Mouse (Mus musculus) cerebellum, adult 11-12 months (tissue): ENCODE results near the gene Wwtr1.

Experiments used
- DNase-seq: peaks from one replicate; pipeline ENCODE4 v3.0.0; 2022

Wwtr1 gene

DNA sequence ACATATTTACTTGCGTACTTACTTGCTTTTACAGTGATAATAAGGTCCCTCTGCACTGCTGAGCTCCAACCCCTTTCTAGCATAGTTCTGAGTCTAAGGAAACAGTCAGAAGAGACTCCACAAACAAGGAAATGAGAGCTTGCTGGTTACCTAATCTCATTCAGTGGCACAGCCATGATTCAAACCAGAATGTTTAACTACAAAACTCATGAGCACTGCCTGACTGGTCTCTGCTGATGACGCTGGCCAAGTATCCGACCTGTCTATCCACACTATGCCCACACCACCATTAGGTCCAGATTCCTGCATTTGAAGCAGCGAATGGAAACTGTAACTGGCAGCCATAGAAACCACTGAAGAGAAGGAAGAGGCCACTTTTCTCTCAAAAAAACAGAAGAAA lies 18.3 kb downstream of the Wwtr1 start:
- no peak for DNase-seq

DNA sequence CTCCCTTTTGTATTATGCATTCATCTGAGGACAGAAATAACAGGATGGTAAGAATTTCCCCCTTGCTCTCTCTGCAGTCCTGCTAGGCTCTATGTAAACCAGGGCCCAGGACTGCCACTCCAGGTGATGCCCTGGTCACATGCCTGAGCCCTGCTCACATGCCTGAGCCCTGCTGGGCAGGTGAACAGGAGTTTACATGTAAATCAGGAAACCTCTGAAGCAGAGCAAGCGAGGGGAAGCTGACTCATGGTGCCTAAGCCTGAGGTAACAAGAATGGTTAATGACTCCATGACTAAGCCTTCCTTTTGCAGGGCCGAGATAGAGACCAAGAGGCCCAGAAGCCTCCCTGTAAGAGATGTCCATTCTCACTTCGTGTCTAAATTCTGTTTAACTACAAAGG lies 20.1 kb downstream of the Wwtr1 start:
- DNase-seq: no peak

DNA sequence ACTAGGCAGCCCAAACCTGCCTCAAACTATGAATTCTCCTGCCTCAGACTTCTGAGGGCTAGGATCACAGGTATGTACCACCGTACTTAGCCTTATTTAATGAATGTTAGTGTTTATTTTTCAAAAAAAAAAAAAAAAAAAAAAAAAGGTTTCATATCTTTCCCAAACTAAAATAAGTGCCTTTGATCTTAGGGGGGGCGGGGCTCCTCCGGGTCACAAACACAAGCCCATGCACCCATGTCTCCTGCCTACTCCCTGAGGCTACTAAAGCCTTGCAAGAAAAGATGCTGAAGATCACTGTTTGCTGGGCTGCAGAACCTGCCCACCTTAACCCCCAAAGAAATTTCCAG lies 20.8 kb downstream of the Wwtr1 start:
- no peak for DNase-seq

DNA sequence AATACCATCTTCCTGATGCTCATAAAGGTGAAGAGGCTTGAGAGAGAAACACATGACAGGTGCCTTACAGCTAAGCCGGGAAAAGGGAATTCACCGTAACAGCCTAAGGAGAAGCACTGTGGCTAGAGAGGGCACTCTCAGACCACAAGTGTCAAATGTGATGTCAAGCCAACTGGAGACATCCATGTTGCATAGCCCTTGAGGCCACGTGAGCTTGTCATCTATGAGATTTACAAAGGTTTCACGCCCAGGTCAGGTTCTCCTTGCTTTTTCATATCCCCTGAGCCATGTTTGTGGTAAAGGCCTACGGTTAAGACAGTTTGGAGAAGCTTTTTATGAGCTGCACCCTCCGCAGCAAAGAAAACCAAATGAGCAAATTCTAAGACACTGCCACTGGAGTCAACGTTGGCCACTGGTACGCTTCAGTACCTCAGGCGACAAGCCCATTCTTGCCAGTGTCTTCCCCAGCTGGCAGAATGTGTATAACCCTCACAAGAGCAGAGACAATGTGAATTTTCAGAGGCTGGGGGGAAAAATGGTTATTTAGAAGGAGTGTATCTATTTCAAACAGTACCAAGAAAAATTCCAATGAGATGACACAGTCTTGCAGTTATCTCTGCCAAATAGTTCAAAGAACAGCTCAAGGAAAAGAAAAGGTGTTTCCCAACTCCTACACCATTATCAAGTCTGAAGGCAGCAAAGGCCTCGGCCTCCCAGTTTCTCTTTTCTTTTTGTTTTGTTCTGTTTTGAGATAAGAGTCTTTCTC lies 21.4 kb downstream of the Wwtr1 start:
- DNase-seq: no peak

DNA sequence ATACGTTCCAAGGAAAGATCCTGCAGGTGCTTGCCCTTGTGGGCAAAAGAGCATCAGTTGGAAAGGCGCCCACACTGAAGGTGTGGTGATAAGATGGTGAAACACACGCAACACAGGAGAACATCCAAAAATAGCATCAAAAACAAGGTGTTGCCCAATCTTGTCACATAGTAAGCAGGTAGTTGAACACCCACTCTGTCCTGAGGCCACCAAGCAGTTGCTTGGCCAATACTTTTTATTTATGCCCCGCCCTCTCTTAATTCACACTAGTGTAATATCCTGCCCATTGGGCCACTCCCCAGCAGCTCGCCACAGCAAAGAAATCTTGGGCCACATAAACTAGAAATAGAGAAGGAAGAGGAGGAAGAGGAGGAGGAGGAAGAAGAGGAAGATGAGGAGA lies 22.6 kb downstream of the Wwtr1 start:
- DNase-seq: no peak

DNA sequence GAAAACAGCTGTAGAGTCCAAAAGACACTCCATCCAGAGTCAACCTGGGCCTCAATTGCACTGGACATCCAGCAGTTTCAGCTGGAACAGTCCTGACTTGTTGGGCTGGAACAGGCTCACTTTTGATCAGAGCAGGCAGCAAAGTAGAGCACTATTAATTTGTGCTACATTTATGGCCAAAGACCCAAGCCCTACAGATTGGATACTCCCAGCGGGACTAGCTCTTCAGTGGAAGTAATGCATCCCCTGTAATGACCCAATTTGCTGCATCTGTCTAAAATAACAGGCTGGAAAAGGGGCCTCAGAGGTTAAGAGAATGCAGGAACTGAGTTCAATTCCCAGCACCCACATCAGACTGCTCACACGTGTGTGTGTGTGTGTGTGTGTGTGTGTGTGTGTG lies 24.5 kb downstream of the Wwtr1 start:
- DNase-seq: no peak

DNA sequence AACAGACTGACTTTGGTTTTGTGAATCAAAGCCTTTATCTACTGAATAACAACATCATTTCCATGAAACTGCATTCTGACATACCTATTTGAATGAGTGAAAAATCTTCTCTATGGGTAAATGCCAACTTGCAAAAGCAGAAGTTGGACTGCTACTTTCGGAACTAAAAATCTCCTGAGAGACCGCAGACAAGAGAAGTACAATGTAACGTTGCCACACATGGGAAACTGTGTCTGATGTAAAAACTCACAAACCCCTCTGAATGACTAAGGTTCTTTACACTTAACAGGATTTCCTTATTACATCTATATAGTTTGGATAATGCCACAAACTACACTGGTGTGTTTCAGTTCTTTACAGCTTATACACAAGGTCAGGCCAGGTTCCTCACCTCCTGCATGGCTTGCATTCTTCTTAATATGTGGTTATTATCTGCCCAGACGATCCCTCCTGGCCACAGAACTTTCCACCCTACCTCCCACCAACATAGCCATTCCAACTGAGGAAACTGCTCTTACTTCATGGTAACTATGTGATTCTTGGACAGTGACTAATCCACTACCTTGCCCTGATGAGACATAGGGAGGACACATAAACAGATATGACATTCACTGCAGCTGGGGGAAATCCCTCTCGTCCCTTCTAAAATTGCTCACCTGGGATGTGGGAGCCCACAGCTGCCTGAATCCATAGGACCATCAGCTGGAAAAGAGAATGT lies 25.1 kb downstream of the Wwtr1 start:
- no peak for DNase-seq

DNA sequence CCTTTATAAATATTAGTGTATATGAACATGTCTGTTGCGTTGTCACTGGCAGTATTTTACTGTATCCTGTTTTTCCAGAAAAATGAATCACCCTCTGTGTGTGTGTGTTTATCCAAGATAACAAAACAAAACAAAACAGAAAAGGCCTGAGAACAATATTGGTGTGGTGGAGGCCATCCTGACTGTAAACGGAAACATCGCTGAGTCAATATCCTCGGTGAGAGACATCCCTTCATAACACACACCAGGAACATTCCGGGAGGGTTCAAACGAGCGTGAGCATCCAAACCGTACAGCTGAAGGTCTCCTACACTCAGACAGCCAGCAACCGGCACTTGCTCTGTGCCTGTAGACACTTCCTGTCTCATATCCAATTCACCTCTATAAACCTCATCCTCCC lies 31.6 kb downstream of the Wwtr1 start:
- DNase-seq: no peak

DNA sequence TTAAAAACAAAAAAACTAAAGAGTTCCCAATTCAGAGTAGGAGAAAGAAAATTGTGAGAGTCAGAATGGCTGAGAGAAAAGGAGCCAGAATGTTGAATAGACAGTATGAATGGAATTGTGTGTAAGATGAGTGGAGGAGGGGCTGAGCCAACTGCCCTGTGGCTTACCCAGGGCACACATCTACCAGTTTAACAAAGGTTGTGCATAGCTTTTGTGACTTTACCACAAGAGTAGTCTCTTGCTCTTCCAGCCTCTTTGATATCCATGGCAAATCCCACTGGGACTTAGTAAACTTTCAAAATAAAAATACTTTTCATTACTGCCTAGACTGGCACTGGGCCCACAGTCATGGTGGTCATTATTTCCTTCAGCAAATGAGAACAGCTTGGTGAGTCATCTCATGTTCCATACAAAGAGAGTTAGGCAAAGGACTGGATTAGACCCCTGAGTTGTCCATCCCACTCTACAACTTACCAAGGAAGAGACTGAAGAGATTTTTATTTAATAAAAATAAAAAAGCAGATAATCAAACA lies 32.8 kb downstream of the Wwtr1 start:
- DNase-seq: no peak

DNA sequence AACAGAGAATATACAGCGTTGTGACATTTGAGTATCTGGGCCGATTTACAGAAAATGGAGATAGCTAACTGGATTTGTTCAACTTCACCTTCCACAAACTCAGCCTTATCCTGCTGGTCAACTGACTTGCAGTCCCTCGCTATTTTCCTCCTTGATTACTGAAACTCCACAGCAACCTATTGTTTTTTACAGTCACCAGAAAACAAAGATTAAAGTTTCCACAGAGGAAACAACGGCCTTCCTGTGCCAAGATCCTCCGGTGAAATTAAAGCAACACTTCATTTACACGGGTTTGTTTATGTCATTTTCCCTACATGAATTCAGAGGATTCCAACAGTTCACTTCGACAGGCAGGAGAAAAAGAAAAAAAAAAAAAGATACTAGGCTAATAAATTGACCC lies 34.5 kb downstream of the Wwtr1 start:
- DNase-seq: no peak

DNA sequence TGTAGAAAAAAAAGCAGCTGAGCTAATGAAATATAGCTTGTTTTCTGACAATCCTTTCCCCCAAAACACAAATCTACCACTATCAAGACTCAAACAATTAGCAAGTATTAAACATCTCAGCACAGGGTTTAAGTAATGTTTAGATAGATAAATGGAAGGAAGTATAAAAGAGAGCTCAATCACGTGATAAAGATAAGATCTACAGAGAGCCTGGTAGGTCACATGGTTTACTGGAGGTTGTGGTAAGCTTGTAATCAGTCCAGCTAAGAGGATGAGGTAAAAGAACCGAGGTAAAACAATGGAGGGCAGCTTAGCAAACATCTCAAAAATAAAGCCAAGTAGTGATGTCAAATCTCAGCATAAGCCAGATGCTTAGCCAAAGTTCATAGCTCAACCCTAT lies 35.2 kb downstream of the Wwtr1 start:
- DNase-seq: no peak

DNA sequence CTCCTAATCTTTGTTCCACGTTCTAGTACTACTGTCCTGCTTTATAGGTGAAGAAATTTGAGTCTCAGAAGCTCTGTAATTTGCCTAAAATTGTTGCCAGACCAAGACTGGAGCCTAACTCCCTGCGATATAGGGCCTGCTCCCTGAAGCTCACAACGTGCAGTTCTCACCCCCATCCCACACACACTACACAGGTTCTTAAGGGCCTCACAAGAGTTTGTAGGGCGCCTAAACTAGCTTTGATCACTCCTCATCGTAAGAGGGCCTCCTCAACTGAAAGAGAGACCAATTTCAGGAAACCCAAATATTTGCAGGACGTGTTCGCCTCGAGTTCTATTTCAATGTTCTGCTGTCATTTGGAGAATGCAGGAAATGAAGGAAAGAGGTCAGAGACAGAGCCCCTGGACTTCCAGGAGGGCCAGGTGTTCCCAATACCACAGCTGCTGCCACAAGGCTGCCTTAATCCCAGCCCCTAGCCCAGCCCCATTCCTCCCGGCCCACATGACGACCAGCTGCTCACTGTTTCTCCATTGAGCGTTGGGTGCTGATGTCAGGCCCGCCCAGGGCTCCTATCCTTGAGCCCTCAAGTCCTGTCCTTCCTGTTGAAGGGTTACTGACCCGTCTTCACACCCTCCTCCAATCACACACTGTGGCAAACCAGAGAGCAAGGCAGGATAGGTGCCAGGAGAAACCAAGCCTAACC lies 40.1 kb downstream of the Wwtr1 start:
- DNase-seq: no peak

DNA sequence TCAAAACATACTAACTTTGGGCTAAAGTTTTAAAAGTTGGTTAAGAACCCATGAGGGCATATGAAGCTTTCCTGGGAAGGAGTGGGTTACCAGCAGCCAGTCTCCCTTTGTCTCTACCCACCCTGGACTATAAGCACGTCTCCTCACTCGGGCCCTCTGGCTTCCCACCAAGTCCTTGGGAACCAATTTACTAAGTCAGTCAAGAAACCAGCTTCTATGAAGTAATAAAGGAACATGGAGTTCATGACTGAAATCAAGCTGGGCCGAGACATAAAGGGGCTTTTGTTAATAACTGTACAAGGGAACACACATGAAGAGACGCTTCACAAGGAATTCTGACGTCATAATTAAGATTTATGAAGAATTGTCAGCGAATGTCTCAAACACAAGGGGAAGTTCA lies 41.3 kb downstream of the Wwtr1 start:
- DNase-seq: no peak

DNA sequence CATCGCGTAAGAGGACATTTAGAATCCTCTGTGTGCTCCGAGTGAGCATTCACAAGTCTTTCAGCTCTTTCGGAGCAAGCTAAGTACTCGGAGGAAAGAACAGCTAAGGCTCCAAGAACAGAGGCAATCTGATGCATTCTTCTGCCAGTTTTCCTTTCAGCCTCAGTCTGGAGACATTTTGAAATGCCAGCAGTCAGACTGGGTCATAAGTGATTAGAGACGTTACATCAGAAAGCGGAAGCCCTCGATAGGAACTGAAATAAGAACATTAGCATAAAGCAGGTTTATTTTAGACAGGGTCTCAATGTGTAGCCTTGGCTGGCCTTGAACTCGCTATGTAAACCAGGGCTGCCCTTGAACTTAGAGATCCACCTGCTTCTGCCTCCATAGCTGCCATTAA lies 41.8 kb downstream of the Wwtr1 start:
- no peak for DNase-seq

DNA sequence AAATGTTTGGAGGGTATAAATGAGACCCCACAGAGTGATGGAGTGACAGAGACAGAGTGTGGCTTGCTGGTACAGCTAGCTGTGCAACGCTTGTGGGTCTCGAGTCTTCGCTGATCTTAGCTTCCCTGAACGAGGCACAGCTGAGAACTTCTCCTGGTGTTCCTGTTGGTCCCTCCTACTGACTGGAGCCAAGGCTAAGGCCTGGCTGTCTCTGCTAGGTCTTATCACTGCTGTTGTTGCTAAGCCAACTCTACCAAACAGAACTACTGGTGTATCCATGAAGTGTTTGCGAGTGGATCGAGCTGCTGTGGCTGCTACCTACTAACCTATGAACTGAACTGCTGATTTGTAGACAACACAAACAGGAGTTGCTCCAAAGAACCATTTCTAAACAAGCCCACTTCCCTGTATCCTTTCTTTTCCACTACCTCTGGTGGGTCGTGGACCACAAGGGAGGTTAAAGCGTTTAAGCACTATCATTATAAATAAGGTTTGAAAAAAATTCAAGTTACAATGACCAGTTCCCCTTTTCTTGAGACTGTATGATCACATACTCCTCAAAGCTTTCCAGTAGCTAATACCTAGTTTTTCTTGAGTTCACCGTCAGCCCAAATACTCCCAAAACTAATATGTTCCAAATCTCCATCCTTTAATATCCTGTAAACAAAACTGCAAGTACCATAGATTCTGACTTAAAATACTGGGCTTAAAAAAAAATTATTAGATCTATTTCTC lies 42.6 kb downstream of the Wwtr1 start:
- DNase-seq: no peak

DNA sequence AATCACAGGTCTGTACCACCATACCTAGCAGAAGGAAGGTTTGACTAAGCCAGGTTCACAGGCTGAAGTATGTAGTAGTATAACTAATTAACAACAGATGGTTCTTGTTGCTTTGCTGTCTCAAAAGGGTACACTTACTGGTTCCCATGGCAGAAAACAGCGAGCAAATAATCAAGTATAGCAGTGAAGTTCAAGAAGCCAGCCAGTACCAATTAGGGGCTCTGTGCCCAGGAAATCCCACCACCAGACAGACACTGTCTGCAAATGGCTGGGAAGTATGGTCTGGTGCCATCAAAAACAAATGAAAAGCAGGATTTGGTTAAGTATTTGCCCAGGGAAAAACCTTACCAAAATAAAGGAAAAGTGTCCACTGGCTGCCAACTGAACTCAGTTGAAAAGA lies 44.9 kb downstream of the Wwtr1 start:
- DNase-seq: no peak

DNA sequence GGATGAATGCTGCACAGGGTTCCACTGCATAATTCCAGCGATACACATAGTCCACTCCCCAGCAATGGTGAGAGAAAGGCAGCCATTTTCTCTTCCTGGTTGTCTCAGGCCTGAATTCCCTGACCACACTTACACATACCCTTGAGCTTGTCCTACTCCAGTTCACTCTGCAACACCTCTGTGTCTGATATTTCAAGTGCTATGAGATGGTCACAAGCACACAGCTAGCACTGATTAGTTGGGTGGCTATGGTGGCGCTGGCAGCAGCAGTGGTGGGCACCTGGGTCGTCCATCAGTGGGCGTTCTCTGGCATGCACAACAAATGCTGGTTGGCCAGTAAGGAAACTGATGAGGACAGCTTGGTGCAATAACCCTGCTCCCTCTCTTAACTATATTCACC lies 45.5 kb downstream of the Wwtr1 start:
- DNase-seq: no peak

DNA sequence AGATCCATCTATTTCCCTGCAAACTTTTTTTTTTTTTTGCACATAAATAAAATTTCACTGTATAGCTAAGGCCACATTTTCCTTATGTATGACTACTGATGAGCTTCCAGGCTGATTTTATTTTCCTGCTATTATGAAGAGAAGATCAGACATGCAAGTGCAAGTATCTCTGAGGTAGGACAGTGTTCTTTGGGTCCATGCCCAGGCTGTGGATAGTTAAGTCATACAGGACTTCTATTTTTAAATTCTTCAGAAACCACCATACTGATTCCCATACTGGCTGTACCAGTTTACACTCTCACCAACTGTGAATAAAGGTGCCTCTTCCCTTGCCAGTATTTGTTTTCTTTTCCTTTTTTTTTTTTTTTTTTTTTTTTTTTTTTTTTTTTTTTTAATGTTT lies 48.6 kb downstream of the Wwtr1 start:
- DNase-seq: no peak

DNA sequence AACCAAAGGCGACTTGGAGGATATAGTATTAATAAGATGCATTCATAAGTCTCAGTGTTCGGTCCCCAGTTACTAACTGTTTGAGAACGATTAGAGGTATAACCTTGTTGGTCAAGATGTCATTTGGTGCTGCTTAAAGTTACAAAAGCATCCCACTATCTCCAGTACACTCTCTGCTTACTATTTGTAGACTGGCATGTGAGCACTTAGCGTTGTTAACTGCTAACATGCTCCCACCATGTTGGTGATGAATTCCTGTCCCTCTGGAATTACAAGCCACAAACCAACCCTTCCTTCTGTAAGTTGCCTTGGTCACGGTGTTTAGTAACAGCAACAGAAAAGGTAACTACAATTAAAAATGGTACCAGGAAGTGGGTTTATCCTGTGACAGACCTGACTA lies 52.6 kb downstream of the Wwtr1 start:
- no peak for DNase-seq

DNA sequence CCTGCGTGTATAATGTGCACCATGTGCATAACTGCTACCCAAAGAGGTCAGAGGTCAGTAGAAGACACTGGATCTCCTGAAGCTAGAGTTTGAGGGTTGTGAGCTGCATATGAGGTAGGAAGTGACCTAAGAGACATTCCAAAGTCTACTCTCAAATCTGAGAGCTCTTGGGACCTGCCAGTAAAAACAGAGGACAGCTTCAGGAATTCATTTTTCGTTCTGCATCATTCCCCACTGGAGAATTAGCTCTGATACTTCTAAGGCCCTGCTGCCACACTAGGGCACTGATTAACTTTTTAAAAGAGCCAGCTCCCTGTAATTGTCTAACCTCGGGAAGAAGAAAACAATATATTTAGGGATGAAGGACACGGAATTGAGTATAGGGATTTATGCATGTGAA lies 53.8 kb downstream of the Wwtr1 start:
- no peak for DNase-seq

DNA sequence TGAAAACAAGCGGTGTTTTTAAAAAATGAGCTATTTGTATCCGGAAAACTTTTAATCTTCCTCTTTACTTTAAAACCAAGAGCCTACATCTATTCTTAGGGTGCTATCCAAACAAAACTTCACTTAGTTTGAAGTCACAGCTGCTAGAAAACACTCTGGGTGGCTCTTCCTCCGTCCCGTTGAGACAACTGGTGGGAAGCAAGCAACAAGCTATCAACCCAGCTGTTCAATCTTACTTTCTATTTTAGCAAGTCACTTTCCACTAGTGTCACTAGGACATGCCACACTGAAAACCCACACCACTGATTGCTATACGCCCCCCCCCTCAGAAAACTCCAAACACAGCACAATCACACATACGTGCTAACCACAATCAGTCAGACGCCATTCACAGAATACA lies 55.7 kb downstream of the Wwtr1 start:
- DNase-seq: no peak

DNA sequence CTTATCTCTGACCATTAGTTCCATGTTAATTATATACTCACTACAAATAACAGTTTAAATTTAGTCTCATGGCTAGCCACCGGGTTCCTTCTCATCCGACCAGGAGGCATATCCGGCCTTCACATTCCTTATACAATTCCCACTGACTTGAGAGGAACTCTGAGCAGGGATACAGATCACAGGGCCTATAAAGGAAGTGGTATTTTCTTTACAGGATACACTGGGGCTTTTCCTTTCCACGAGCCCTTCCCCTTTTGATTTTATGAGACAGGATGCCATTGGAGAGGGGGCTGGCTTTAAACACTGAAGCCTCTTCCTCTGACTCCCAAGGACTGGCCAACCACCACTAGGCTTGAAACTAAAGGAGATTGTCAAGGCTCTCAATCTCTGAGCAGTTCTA lies 59.6 kb downstream of the Wwtr1 start:
- DNase-seq: no peak

DNA sequence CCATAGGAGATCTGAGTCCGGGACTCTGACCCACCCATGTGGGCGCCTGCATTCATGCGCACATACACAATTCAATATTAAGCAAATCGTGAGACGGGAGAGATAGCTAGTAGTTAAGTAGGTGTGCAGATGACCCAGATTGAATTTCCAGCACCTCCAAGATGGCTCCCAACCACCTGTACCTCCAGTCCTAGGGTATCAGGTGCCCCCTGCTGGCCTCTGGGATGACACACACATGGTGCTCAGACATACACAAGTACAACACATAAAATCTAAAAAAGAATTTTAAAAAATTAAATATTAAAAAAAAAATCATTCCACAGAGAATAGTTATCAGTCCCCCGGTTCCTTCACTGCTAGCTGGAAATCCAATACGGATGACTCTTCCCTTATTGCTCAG lies 60.7 kb downstream of the Wwtr1 start:
- DNase-seq: no peak
